Mouse (Mus musculus): ENCODE measurements around the gene Kcnk7. TPM values are rescaled to one million over a fixed set of nuclear protein-coding genes. Genes with fewer than 3 reads are reported as not detected.

Kcnk7 gene
- total RNA-seq, 2 experiments from 2014 or later, result not detected

DNA sequence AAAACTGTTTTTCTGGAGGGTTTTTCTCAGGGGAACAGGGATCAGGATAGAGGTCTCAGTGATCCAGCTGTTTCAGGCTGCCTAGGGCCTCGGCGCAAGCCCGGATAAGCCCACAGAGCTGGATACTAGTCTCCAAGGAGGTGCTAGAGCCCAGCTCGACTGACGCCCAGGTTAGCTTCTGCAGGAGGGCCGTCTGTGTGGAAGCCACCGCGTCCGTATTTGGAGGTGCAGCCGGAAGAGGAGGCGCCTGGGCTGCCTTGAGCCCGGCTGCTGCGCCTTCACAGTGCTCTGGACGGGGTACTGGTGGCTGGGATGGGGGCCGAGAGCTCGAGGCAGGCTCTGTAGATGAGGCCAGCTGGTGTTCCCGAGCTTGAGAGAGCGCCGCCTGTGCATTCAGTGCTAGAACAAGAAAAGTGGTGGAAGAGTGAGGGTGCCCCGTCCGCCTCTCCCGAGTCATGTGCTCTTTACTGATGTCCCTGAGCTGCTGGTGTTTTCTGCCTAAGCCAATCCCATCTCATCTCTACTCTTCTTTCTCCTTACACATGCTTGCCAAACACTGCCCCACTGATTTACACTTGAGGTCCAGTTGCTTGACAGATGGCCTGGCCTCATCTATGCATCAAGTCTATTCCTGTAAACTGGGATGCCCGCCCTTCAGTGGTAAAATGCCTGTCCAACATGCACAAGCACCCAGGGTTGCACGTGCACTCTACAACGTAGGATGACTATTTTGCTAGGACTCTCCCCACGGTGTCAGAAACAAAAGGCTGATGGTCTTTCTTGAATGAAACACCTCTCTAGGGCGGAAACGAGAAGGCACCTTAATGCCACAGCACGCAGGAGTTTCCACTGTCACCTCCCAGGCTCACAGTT is 26.4 kb downstream of the Kcnk7 start:
- TF ChIP-seq CTCF (IDR thresholded peaks at IDR 0.05), result peak; percentile 22; the same call in 1 of the 2 replicates
- Histone ChIP-seq H3K4me3 (peak overlapping the region; percentile 82), H3K27ac (peak overlapping the region; percentile 95)
- intact Hi-C loops (cut with DNase I), result loop anchor here (2.0 kb wide), 1 partner anchor 40 kb away; the partner anchor contains the start of gene Scyl1
- DNase-seq, result no peak

DNA sequence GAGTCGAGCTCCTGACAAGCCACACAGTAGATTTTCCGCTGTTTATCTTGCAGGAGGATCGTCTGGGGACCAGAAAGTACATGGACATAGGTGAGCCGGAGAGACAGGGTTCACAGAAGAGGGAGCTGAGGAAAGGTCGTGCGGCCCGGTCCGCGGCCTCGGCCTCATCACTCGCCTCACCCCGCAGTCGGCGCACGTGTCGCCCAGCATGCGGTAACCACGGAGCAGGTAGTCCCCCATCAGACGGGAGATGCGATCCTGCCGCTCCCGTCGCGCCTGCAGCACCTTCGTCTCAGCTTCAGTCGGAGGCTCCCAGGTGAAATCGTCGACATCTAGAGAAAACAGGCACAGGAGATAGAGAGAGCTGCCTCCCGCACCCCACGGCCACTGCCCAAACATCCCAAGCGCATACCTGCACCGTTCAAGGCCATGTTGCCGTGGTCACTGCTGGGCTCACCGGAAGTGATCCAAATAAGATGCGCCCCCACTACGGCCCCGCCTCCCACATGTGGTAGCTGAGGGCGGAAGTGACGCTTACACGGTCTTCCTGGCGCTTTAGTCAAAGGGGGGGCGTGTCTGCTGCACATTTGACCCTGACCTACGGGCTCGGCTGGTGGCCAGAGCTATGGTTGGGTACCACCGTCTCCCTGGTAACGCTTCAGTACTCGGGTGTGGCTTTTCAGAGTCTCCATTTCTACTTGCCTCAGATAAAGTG is 27.3 kb downstream of the Kcnk7 start:
- Histone ChIP-seq H3K4me3 (peak overlapping the region; percentile 82), H3K27ac (peak overlapping the region; percentile 91)
- peak; percentile 94 for DNase-seq
- intact Hi-C loops (cut with DNase I), result loop anchor here (2.0 kb wide), 1 partner anchor 39 kb away; the partner anchor contains the start of gene Scyl1
- TF ChIP-seq CTCF (IDR thresholded peaks at IDR 0.05), result no peak

DNA sequence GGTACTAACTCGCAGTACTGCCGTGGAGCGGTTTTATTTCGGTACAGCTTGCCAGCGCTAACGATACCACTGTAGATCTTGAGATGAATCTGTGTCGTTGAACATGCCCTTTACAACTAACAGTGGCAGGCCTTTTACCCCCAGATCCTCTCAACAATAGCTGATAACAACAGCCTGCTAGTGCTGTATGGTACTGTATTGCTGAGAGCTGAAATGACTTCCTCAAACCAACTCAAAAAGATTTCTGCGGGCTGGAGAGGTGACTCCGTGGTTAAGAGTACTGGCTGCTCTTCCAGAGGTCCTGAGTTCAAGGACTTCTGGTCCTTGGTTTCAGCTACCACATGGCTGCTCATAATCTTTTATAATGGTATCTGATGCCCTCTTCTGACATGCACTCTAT is 30.2 kb downstream of the Kcnk7 start:
- intact Hi-C loops (cut with DNase I), result no loop called here
- no peak overlapping the region for H3K27ac ChIP-seq
- H3K4me3 ChIP-seq, result no peak overlapping the region
- no peak for TF ChIP-seq CTCF (IDR thresholded peaks at IDR 0.05)
- DNase-seq, result no peak

DNA sequence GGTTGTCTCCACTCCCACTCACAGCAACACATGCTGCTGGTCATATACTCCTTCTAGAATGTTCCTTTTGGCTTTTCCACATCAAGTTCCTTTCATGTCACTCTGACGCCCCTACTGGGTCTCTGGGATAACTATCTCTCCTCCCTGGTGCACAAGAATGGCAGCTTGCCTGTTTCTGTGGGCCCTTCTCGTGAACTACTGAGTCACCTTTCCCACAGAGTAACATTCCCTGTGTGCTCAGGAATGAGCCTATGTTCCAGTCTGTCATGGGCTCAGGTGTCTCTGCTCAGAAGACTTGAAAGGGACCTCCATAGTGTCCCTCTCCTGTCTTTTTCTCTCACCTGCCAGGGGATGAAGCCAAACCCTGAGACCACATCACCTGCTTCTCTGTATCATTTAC is 35.3 kb downstream of the Kcnk7 start:
- H3K4me3 ChIP-seq, result no peak overlapping the region
- no peak for TF ChIP-seq CTCF (IDR thresholded peaks at IDR 0.05)
- intact Hi-C loops (cut with DNase I), result no loop called here
- H3K27ac ChIP-seq, result peak overlapping the region; percentile 94
- DNase-seq, result no peak

DNA sequence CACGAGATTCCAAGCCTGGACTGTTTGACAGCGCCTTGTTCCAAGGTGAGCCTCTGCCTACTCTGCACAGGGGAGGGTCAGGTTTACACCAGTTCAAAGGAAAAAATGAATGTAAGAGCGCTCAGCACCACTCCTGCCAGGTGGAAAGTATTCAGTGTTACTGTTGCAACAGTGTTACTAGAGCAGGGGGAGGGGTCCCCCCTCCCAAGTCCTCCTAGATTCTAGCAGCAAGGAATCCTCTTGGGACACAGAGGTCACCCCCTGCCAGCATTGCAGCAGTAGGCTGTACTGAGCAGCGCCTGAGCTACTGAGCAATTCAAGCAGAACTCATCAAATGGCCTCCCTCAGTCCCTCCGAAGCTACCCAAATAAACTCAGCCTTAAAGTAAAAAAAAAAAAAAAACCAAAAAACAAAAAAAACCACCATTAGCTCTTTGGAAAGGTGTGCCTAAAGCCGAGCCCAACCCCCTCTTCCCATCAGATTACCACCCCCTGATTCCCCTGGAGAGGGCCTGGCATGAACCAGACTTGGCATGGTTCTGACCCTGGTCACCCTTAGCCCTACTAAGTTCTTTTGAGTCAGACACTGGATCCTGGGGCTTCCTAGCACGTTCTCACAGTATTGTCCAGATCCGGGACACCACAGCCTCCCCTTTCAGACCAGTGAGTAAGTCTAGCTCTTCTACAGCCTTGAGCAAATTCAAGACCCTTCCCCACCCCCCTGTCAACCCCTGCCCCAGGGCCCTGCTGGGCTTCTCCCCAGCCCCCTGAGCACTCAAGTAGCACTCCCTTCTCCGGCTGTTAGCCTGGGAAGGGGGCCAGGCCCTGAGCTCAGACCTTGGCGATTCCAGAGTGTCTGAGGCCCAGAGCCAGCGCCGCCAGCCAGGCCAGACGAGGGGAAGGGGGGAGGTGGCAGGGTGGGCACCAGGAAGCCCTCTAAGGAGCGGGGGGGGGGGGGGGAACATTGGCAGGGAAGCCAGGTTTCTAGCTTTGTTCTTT is 36.5 kb downstream of the Kcnk7 start, which contains the start of gene Ltbp3:
Ltbp3 (plus strand) TSS at position 585 of the 998 bp plus-strand sequence.
- DNase-seq, result peak; percentile 94
- Histone ChIP-seq H3K4me3 (peak within 1 kb of the TSS; percentile 88), H3K27ac (peak within 1 kb of the TSS; percentile 94)
- intact Hi-C loops (cut with DNase I), result loop anchor here (1.0 kb wide), 1 partner anchor 29 kb away; no protein-coding TSS in a partner anchor
- TF ChIP-seq CTCF (IDR thresholded peaks at IDR 0.05), result no peak

DNA sequence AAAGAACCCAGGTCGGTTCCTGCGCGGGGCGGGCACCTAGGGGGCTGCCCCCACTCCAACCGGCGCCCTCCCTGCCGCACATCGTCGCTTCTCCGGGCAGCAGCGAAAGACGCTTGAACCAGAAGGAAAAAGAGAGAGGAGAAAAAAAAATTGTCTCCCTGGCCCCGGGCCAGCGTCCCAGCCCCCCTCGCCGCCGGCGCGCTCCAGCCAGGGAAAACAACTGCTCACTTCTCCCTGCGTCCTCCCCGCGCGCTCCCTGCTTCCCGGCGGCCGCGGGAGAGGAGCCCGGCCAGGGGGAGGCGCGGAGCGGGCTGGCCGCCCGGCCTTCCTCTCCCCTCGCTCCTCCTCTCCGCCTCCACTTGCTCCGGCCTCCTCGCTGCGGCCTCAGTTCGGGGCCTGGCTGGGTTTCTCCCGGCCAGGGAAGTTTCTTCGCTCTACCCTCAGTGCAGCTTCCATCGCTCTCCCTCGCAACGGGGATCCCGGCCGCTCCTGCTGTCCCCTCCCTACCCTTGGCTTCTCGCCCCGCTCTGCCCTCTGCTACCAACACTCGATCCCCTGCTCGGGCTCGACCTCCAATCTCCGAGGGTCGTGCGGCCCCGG is 37.6 kb downstream of the Kcnk7 start:
- H3K27ac ChIP-seq, result peak overlapping the region; percentile 94
- peak; percentile 92 for DNase-seq
- intact Hi-C loops (cut with DNase I), result loop anchor here (1.0 kb wide), 1 partner anchor 28 kb away; no protein-coding TSS in a partner anchor
- peak overlapping the region; percentile 88 for H3K4me3 ChIP-seq
- TF ChIP-seq CTCF (IDR thresholded peaks at IDR 0.05), result peak; percentile 34

DNA sequence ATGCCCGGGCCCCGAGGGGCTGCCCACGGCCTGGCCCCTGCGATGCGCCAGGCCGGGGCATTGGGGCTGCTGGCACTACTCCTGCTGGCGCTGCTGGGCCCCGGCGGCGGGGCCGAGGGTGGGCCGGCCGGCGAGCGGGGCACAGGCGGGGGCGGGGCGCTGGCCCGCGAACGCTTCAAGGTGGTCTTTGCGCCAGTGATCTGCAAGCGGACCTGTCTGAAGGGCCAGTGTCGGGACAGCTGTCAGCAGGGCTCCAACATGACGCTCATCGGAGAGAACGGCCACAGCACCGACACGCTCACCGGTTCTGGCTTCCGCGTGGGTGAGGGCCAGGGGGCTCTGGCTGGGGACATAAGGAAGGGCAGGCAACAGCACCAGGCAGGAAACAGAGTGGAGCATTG is 38.1 kb downstream of the Kcnk7 start:
- peak; percentile 40 for DNase-seq
- intact Hi-C loops (cut with DNase I), result no loop called here
- peak overlapping the region; percentile 88 for H3K4me3 ChIP-seq
- H3K27ac ChIP-seq, result peak overlapping the region; percentile 94
- no peak for TF ChIP-seq CTCF (IDR thresholded peaks at IDR 0.05)

DNA sequence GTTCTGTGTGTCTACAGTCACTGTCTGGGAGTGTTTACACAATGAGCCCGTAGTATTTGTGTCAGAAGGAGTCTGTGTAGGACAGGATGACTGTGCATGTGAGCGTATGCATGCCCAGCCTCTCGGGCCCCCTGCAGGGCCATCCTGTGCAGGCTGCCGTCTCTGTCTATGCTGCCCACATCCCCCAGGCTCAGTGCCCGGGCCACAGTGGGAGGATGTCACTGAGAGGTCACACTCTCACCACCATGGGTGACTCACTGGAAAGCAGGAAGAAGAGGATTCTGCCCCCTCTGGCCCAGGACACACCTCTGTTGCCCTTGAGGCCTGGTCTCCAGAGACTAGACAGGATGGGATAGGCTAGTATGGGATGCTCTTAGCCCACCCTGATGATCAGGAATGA is 39.4 kb downstream of the Kcnk7 start:
- DNase-seq, result peak; percentile 37
- H3K4me3 ChIP-seq, result peak overlapping the region; percentile 88
- no peak for TF ChIP-seq CTCF (IDR thresholded peaks at IDR 0.05)
- intact Hi-C loops (cut with DNase I), result no loop called here
- 0 out of 2 replicates have a peak overlapping the region, but pooled peaks have one; percentile 2 for H3K27ac ChIP-seq

DNA sequence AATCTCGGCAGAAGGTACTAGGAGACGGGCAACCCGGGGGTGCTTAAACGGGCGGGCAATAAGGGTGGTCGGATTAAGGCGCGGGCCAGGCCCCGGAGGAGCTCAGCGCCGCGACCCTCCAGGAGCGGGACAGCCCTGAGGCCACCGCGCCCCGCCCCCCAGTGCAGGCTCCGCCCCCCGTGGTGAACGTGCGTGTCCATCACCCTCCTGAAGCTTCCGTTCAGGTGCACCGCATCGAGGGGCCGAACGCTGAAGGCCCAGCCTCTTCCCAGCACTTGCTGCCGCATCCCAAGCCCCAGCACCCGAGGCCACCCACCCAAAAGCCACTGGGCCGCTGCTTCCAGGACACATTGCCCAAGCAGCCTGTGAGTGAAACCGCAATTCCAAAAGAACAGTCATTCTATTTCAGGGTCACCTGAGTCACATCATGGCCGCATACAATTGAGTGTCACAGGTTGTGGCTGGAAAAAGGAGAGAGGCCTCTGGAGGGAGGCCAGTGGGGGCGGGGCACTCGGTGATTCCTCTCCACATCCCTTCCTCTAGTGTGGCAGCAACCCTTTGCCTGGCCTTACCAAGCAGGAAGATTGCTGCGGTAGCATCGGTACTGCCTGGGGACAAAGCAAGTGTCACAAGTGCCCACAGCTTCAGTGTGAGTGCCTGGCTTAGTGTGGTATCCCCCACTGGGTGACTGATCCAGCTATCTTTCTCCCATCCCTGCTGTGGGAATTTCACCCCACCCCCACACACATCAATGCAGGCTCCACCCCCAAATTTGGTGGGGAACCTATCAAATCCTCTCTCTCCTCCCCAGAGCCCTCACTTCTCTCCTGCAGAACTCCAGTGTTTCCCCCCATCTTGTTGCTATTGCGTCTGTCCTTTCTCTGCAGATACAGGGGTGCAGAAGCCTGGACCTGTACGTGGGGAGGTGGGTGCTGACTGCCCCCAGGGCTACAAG is 41.9 kb downstream of the Kcnk7 start:
- Histone ChIP-seq H3K4me3 (no peak overlapping the region), H3K27ac (no peak overlapping the region)
- TF ChIP-seq CTCF (IDR thresholded peaks at IDR 0.05), result no peak
- intact Hi-C loops (cut with DNase I), result no loop called here
- peak; percentile 38 for DNase-seq

DNA sequence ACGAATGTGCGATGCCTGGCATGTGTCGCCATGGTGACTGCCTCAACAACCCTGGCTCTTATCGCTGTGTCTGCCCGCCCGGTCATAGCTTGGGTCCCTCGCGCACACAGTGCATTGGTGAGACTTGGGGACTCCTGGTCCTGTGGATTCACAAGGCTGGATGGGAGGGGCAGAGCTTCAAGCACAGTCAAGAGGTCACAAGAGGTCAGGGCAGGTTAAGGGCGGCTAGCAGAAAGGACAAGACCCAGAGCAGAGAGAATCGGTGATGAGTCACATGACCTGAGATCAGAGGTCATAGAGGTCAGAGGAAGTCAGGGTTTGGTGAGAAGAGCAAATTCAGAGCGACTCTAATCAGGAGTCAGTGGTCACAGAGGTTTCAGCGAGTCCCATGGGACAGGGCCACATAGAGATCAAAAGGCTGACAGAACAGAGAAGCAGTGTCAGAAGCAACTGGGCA is 42.8 kb downstream of the Kcnk7 start:
- Histone ChIP-seq H3K27ac (no peak overlapping the region), H3K4me3 (no peak overlapping the region)
- no peak for DNase-seq
- TF ChIP-seq CTCF (IDR thresholded peaks at IDR 0.05), result no peak
- intact Hi-C loops (cut with DNase I), result no loop called here
